Mouse (Mus musculus) G1E (cell line): Measurements from ENCODE around the gene H2-DMb2.

Experiments
- CTCF ChIP-seq: IDR thresholded peaks from 2 replicates; pipeline ENCODE4 v1.5.1; 2012; ENCODE audit warnings: low read depth, low read length, inconsistent platforms, mixed read lengths
- GATA2 ChIP-seq: IDR thresholded peaks from 2 replicates; pipeline ENCODE4 v1.6.1; 2012; ENCODE audit warnings: low read depth, low read length, inconsistent platforms, borderline replicate concordance
- TAL1 ChIP-seq: conservative IDR thresholded peaks from 2 replicates; pipeline ENCODE4 v1.6.1; 2012; ENCODE audit warnings: low read depth, low read length, inconsistent platforms, mixed read lengths

- TF ChIP-seq CTCF (no peak), GATA2 (no peak), TAL1 (no peak)
Observed at GRCm38 (mm10) chr17:34131911-34132310, 11.2 kb upstream of the H2-DMb2 start.
